Mouse (Mus musculus): Measurements from ENCODE around the gene Bloc1s3.
"Not testable (repeated sequence)": the region's sequence is repeated elsewhere in the genome, so short reads cannot be mapped to it uniquely, and the experiment has no call there.

Gene Bloc1s3

DNA sequence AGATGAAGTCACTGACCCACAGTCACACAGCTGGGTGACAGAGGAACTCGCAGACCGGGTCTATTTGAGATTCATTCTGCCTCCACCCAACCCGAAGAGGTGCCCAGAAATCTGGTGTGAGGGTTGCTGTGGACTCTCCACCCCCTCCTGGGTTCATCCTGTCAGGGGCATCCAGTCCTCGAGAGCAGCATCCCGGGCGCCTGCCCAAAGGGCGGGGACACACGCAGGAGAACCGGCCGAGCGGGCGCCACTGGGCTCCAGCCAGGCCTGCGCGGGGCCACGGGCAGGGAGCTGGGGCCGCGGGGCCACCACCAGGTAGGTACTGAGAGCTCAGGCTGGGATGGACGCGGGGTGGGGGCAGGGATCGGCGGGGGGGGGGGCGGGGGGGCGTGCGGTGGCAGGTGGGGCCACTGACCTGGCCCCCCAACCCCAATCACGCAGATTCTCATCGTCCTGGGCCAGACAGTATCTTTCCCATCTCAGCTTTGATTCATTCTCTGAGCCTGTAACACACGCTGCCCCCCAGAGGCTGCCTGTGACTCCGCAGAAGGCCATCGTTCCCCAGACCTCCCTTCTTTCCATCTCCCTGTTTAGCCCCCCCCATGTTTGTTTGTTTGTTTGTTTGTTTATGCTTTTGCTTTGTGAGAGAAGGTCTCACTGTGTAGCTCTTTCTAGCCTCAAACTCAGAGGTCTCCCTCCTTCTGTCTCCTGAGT lies 9.6 kb upstream of the Bloc1s3 start, which contains the start of gene Nkpd1:
Gene Nkpd1, plus strand, starts transcription at position 187 of the 714 bp plus-strand sequence.
- peak; percentile 39 to 58 for DNase-seq (ENCODE audit: low spot score in 2 of 2)

DNA sequence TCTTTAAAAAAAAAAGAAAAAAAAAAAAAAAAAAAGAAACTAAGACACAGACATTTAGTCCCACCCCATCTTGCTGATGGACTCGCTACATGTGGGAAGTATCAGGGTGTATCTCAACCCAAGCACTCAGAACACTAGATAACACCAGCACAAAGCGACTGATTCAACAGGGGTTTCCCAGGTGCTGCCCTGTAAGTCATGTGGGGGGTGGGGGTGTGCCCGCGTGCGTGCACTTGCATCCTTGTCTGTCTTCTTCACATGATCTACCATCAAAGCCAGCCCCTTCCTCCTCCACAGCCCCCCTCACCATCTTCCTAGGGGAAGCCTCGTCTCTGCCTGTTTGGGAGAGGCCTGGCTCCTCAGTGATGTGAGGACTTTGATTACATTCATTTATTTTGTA lies 4.2 kb upstream of the Bloc1s3 start:
- DNase-seq (ENCODE audit: low spot score in 2 of 2) = no peak

DNA sequence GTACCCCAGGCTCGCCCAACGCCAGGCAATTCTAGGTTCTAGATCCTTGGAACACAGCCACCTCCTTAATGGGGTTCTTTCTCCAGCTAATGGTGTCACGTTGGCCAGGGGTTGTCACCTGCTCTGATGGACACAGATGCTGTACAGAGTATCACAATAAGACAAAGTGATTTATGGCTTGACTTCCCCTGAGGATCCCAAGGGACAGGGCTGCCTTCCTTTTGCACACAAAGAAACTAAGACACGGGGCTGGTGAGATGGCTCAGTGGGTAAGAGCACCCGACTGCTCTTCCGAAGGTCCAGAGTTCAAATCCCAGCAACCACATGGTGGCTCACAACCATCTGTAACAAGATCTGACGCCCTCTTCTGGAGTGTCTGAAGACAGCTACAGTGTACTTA lies 3.8 kb upstream of the Bloc1s3 start:
- not testable (repeated sequence) for DNase-seq (ENCODE audit: low spot score in 2 of 2)

DNA sequence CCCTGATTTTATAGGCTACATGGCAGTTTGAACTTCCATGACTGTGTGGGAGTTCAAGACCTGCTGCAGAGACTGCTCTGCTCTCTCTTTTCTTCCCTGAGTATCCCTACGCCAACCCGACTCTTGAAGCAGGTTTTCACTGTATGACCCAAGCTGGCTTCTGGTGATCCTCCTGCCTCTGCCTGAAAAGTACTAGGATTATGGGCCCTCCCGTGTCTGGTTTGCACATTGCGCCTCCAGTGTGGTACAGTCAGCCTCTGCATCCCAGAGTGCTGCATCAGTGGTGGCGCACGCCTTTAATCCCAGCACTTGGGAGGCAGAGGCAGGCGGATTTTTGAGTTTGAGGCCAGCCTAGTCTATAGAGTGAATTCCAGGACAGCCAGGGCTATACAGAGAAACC lies 1.6 kb upstream of the Bloc1s3 start:
- no peak for DNase-seq (ENCODE audit: low spot score in 2 of 2)

DNA sequence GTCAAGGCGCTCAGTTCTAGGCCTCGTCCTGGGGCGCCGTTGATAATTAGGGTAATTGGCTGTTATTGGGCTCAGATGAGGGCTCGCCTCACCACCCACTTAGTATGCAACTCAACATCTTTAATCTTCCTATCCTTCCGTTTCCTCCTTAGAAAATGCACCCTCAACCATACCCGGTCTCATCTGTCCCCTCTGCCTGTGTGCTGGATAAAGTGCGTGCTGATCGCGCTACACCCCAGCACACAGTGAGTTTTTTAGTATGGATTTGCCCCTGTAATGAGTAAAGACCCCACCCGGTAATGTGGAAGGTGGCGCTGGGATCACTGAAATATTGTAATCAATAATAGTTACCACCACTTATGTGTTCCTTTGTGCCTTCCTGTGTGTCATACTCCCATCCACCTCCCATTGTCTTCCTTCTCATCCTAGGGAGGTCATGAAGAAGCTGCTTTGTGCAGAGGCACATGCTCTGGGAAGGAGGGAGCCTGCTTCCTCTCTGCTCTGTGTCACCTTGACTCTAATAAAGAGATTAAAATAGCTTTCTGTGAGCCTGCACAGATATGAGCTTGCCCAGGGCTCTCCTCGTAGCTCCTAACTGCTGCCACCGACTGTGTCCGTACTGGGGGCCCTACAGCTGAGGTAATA lies 879 bp upstream of the Bloc1s3 start:
- no peak for DNase-seq (ENCODE audit: low spot score in 2 of 2)

DNA sequence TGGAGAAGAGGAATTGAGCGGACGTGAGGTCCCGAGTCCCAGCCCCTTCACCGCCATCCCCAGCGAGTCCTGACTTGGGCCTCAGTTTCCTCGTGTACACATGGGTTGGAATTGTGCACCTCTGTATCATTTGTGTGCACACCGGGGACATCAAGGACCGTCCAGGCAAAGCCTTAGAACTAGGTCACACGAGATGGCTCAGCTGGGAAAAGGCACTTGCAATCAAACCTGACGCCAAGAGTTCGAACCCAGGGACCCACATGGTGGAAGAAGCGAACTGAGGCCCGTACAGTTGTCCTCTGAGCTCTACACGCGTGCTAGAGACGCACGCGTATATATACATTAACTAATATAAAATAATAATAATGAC lies 570 bp downstream of the Bloc1s3 start:
- no peak for DNase-seq (ENCODE audit: low spot score in 2 of 2)

DNA sequence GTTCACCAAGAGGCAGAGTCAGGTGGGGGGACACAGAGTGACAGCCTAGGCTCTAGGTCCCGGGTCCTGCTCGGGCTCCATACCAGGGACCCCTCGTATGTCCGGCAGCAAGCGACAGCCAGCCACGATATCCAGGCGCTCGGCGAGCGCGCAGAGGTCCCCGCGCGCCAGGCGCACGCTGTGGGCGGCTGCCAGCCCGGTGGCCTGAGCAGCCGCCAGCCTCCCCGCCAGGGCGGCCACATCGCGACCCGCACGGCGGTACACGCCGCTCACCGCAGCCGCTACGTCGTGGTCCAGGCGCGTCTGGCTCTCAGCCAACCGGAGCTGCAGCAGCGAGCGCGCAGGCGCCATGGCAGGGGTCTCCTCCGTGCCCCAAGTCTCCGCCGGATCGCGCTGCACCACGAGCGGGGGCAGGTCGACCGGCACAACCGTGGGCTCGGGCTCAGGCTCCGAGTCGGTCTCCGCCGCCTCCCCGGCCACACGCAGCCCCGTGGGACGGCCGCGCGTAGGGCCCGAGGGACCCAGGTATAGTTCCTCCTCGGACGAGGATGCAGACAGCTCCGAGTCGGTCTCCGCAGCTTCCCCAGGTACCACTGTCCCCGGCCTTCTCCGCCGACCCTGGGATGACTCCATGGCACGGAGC lies 1.1 kb downstream of the Bloc1s3 start:
- peak in 1 of 2 experiments; percentile 31 for DNase-seq (ENCODE audit: low spot score in 2 of 2)

DNA sequence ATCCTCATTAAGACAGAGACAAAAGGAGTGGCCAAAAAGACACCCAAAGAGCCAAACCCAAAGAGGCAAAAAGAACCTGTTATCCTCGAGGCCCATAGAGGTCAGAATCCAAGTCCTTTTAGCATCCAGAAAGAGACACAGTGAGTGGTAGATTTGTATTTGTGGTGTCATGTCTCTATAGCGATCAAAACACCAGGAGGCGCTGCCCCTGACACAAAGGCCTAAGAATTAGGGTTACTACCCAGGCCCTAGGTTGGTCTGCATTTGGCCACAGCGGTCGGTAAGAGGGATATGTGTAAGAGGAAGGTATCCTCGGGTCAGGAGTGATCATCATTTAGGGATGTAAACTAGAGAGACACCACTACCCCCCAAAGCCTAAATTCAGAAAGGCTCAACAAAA lies 1.8 kb downstream of the Bloc1s3 start:
- no peak for DNase-seq (ENCODE audit: low spot score in 2 of 2)

DNA sequence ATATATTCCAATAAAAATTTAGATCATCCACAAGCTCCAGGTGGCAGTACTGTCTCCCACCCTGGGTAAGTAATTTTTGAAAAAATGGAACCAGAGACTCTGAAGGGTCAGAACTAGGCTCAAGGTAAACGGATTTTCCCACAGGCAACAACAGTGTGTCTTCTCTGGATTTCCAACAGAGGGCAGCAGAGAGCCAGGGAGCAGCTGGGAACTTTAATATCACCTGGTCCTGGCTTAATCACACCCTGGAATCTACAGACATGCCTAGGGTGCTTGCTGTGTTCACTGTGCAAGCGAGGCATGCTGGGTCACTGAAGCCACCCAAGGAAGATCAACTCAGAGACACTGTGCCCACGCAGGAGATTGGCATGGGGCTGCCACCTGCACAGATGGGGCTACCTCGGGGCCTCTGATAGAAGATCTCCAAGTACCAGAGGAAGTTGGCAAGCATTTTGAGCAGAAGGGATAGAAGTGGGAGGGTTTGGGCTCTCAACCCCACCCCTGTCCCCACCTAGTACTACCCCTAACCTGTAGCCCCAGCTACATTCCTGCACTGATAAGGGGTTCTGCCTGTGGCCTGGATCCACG lies 4.6 kb downstream of the Bloc1s3 start:
- peak; percentile 34 to 48 for DNase-seq (ENCODE audit: low spot score in 2 of 2)

DNA sequence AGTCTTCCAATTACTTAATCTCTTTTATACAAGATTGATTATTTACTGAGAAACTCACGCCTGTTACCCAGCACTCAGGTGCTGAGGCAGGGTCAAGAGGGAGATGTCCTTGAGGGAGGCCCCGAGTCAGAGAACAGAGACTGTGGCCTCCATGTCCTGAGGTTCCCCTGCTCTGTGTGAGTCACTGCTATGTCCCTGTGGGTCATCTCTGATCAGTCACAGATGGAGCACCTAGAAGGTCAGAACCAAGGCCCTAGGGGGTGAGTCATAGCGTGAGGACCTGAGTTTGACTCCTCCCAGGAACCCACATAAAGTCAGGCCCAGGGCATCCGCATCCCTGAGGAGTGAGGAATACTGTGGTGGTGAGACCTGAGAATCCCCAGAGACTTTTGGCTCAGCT lies 6.5 kb downstream of the Bloc1s3 start:
- no peak for DNase-seq (ENCODE audit: low spot score in 2 of 2)

DNA sequence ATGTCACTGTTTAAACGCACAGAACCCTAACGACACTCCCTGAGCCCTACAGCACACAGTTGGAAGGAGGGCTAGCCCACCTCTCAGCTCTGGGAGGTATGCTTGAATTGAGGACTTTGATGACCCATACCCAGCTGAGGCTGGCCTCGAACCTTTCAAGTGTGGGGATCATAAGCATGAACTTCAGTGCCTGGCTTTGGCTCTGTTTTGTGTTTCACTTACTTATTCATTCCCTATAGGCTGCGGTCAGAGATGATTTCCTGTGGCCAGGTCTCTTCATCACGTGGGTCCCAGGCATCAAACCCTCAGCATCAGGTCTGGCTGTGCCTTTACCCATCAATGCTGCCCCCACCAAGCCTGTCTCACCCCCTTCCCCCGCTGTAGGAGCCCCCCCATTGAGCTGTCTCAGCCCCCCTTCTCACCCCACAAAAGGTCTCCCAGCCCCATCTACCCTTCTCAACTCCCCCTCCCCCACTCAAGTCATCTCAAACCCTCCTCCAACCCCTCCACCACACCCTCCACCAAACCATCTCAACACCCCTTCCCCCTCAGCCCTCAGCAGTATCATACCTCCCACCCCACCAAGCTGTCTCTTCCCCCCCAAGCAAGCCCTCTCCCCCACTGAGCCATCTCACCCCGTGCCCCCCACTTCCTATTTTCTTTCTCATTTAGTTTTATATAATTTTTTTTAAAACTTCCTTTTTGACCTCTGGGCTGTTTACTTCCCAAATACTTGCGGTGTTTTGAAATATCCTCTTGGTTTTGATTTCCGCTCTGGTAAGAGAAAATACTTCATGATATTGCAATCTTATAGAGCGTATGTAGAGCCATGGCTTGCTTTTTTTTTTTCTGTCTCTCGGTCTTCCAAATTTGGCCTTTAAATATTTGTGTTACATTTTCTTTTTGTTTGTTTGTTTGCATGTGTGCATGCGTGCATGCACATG lies 7.5 kb downstream of the Bloc1s3 start:
- DNase-seq (ENCODE audit: low spot score in 2 of 2) = no peak

DNA sequence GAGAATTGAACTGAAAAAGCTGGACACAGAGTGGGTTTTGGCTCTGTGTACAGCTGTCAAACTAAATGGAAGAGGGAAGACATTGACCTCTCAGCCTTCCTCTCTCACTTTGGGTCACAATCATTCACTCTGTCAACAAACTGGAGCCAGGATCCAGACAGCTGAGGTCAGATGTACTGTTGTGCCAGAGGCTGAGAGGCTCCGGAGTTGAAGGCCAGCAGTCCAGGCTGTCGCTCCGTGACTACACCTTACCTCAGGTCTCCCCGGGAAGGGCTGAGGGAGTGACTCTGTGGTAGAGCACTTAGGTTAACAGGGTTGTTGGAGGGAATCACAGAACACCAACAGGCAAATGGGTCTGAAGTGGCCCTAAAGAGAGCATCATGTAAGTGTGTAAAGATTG lies 9.8 kb downstream of the Bloc1s3 start:
- no peak for DNase-seq (ENCODE audit: low spot score in 2 of 2)

DNA sequence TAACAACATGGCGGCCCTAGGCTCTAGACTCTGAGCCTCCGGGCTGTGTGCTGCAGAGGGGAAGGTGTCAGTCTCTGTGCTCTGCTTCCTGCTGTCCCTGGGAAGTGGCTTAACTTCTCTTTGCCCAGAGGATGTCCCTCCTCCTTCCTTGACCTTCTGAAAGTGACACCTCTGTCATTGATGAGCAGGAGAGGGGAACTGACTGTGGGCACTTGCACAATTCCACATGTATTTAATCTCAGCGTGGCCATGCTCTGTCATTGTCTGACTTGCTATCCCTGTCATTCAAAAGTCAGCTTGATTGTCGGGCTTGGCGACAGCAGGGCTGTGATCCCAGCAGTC lies 12.0 kb downstream of the Bloc1s3 start:
- no peak for DNase-seq (ENCODE audit: low spot score in 2 of 2)

DNA sequence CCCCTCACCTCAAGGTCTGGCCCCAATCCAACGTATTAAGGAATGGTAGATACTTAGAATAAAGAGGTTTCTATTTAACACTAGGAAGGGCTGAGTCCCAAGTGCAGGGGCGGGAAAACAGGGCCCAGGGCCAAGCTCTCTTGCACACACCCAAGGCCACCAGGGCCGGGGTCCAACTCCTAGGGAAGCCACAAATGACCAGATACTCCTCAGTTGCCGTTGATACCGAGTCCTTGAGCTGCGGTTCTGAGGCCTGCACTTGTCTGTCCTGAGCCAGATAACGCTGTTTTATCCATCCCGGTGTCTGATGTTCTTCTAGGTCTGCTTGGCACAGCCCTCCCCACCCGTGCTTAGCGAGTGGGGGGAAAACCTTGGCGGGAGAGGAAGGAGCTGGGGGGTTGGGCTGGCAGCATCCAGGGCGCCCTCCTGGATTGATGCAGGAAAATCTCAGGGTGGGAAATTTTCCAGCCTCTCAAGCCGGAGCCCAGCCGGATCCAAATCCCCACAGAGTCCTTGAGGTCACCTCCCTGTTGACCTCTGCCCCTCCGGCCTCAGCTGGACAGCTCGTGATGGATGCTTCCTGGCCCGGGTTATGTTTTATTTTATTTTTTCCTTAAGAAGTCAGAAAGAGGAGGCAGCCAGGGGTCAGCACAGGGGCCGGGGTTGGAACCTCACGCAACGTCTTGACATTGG lies 12.5 kb downstream of the Bloc1s3 start:
- no peak for DNase-seq (ENCODE audit: low spot score in 2 of 2)

DNA sequence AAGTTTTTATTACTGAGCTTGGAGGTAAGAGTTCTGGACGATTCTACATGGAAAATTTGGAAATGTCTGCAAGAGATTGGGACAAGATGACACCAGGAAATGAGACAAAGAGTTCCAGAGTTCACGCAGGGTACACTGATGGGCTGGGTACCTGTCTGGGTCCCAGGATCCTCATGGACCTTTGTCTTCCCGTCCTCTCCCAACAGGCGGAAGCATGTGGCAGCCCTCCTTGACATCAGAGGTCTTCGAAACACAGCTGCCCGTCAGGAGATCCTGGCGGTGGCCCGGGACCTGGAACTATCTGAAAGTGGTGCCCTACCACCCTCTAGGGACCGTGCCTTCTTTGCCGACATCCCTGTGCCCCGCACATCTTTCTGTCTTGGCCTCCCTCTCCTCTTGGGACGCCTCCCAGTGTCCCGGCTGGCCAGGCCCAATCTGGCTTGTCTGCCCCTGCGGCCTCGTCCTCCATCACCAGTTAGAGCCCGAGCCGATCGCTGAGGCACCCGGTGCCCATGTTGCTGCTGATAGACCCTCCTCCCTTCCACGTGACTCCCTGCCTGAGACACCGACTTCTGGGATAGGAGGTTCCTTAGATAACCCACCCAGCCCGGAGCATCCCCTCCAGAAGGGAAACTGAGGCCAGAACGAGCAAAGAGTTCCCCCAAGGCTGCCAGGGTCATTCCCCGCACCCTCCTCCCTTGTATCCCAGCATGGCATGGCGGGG lies 13.3 kb downstream of the Bloc1s3 start:
- DNase-seq (ENCODE audit: low spot score in 2 of 2) = no peak

DNA sequence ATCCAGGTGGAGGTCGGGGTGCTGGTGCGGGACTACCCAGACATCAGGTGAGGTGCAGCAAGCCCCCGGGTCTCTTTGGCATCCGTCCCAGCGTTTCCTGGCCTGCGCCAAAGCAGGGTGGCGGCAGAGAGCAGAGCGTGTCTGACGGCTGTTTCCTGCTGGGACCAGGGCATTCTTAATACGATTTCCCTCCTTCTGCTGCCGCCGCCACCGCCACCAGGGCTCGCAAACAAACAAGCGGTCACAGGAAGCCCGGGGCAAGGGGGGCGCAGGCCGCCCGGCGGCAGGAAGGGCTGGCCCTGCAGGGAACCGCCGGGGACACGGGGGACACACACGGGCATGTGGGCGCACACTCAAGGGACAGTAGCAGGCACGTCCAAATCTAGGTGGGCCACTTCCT lies 16.4 kb downstream of the Bloc1s3 start:
- peak in 1 of 2 experiments; percentile 31 for DNase-seq (ENCODE audit: low spot score in 2 of 2)

DNA sequence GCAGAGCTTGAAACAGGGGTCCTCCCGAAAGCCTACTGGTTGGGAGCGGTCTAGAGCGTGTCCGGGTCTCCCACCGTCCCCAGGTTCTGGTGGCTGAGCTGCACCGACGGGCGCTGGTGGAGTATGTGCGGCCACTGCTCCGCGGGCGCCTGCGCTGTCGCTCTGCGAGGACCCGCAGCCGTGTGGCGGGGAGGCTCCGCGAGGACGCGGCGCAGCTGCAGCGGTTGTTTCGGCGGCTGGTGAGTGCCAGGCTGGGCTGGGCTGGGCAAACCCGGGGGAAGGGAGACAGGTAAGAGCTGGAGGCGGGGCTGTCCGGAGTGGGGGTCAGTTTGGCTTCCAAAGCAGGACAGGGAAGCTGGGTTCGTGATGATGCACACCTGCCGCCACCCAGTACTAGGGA lies 18.6 kb downstream of the Bloc1s3 start:
- DNase-seq (ENCODE audit: low spot score in 2 of 2) = no peak

DNA sequence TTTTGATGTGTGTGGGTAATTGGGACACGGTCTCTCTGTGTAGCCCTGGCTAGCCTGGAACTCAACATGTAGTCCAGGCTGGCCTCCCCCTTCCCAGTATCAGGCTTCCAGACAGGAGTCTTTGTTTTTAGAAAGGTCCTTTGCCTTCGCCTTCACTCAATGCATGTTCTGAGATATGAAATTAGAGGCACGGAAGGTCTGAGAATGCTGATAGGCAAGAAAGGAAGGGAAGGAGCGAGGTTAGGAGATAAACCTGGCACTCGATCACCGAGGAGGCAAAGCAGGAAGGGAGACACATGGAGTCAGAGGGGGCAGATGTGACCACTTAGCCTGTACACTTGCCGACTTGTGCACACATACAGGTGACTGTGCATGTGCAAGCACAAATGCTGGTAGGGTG lies 21.6 kb downstream of the Bloc1s3 start:
- DNase-seq (ENCODE audit: low spot score in 2 of 2) = no peak

DNA sequence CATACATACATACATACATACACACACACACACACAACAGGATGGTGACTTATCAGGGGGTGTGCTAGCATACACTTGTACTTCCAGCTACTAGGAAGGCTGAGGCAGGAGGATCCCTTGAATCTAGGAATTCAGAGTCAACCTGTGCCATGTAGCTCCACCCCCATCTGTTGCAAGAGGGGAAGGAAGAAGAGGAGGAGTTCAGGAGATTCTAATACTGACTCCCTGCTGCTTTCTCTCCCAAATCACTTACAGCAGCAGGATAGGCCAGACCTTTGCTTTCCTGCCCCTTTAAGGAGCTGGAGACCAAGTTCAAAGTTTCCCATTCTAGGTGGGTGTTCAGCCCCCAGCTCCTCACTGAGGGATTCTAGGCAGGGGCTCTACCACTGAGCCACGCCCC lies 22.7 kb downstream of the Bloc1s3 start:
- no peak for DNase-seq (ENCODE audit: low spot score in 2 of 2)

DNA sequence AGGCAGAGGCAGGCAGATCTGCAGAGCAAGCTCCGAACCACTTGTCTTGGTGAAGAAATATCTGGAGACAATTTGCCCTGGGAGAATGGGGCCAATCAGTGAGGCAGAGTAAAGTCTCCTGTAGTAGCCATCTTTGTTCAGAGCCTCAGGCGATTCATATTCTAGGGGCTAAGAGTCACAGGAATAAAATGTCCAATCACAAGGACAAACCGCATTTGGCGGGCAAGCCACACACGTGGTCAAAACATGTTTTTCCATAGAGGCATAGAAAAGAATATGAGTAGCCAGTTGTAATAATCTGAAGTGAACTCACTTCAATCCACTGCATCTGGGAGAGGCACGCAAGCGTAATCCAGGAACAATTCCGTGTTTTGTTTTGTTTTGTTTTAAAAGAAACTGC lies 24.9 kb downstream of the Bloc1s3 start:
- DNase-seq (ENCODE audit: low spot score in 2 of 2) = no peak

Data from urinary bladder, adult 18-20 months (tissue).